Mouse (Mus musculus) lung, embryonic 16.5 days (tissue): ENCODE data around the gene Poll. TPM values are rescaled to one million over a fixed set of nuclear protein-coding genes. Genes with fewer than 3 reads are reported as not detected.
A peak's percentile ranks its signal among the peaks of the same experiment; 100 is the strongest.

ENCODE experiments used
- ATAC-seq: fragments of 200-750 bp; cut with Nextera tagmentation; 2 replicates; pipeline ENCODE4 v1.8.0; 2017; ENCODE audit warnings: low read depth, mild to moderate bottlenecking, moderate library complexity
- H3K27ac ChIP-seq: fragments of 300-500 bp; sonication (generic); 2 replicates; pipeline ENCODE4 v1.5.1; 2014; ENCODE audit warnings: mild to moderate bottlenecking, control low read depth, low read length
- H3K27me3 ChIP-seq: fragments of 300-500 bp; sonication (generic); 2 replicates; pipeline ENCODE4 v1.6.1; 2014; ENCODE audit warnings: low read depth, low read length, mixed read lengths; ENCODE audit not compliant: control insufficient read depth, insufficient read depth
- H3K36me3 ChIP-seq: fragments of 300-500 bp; sonication (generic); 2 replicates; pipeline ENCODE4 v1.6.1; 2014; ENCODE audit warnings: low read length; ENCODE audit not compliant: control insufficient read depth, insufficient read depth
- H3K4me1 ChIP-seq: fragments of 300-500 bp; sonication (generic); replicated peaks from 2 replicates; pipeline ENCODE4 v1.6.1; 2014; ENCODE audit warnings: low read length, mixed read lengths; ENCODE audit not compliant: control insufficient read depth, insufficient read depth
- H3K4me2 ChIP-seq: fragments of 300-500 bp; sonication (generic); 2 replicates; pipeline ENCODE4 v1.6.1; 2014; ENCODE audit warnings: low read depth, low read length, control low read depth
- H3K4me3 ChIP-seq: fragments of 300-500 bp; sonication (generic); 2 replicates; pipeline ENCODE4 v1.5.1; 2014; ENCODE audit warnings: mild to moderate bottlenecking, low read length, control low read depth
- H3K9ac ChIP-seq: fragments of 300-500 bp; sonication (generic); 2 replicates; pipeline ENCODE4 v1.6.1; 2014; ENCODE audit warnings: low read length, control low read depth
- H3K9me3 ChIP-seq: fragments of 300-500 bp; sonication (generic); 2 replicates; pipeline ENCODE4 v1.6.1; 2016; ENCODE audit warnings: low read length; ENCODE audit not compliant: control insufficient read depth
- WGBS: fragments of 180-500 bp; shearing (Covaris S2); extraction: QIAGEN DNeasy Blood & Tissue Kit; methylation state at CpG from one replicate; pipeline ENCODE4 v1.1.7; 2014; 5-methylcytosine and 5-hydroxymethylcytosine counted together
- polyA plus RNA-seq: library from polyadenylated mRNA; unstranded; fragments of >200 nt; fragmentation: Nextera tagmentation; extraction: Ambion mirVana; gene quantifications from 2 replicates; pipeline ENCODE4 v1.2.1, GENCODE M21; 2015

The Poll gene
- 17.4 and 18.7 TPM in 2 replicates for polyA plus RNA-seq

DNA sequence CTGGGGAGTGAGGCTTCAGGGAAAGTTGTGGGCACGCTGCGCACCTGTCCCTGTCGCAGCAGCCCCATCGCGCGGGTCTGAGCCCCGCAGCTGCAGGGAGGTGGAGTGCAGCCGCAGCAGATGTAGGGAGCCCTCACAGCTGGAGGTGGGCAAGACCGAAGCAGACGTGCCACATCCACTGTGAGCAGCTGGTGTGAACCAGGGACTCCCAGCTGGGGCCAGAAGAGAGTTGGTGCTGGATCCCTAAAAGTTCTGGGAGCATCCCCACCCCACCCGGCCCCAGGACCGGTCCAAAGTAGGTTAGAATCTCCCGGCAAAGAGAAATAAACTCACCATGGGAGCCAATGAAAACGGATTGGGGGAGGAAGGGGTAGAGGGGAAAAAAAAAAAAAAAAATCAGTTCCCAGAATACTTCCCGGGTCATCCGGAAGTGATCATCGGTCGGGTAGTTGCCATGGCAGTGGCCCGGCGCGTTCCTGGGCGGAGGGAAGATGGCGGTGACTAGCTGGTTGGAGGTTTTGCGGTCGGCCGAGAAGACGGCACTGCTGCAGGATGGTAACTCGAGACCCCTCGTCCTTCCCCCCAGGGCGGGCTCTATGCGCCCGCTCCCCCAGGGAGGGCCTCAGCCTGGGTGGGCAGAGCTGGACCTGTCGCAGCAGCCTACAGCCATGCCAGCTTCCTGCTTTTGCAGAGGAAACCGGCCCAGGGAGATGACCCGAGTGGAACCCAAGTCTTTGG, at the start of gene Poll, which contains the start of gene Gm17018:
Gene Poll (minus strand): TSS at position 379 of the 738 bp plus-strand sequence.
Gene Gm17018 (plus strand): TSS at position 463 of the 738 bp plus-strand sequence.
- under 1% methylated on average over 35 of the region's 35 CpGs for WGBS
- Histone ChIP-seq H3K4me1 (peaks cover 9% of the 10 kb centered on the region), H3K9ac (peak within 1 kb of the TSS; percentile 94), H3K27me3 (no peaks in the 10 kb centered on the region), H3K4me3 (peak within 1 kb of the TSS; percentile 85), H3K9me3 (no peaks in the 10 kb centered on the region), H3K36me3 (peaks cover 2% of the 10 kb centered on the region; the same call in 1 of the 2 replicates), H3K27ac (peak within 1 kb of the TSS; percentile 60), H3K4me2 (peak within 1 kb of the TSS; percentile 97)
- peak; percentile 89 for ATAC-seq

DNA sequence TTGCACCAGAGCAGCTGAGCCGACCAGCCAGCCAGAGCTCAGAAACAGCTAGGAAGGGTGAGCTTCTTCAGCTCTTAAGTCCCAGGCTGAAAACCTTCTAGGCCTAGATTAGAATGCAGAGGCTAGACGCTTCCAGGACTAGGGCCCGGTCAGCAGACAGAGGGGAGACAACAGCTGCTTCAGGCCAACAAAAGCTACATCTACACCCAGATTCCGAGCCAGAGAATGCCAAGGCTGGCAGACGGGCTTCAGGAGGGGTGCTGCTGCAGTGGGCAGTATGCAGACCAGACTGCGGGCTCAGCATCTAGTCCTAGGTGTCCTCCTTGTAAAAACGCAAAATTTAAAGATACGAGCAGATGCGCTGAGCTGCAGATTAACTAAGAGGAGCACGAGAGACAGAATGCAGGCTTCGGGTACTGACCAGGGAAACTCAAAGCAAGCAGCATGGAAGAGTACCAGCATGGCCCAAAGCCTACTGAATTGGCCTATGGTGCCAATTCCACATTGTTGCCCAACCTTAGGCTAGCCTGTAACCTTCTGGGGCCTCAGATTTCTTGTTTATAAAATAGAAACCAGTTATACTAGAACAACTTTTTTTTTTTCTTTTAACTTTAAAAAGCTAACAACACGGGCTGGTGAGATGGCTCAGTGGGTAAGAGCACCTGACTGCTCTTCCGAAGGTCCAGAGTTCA, 48.5 kb upstream of the Poll start:
- Histone ChIP-seq H3K4me3 (no peak overlapping the region), H3K9me3 (no peaks in the 10 kb centered on the region), H3K4me2 (no peak overlapping the region), H3K36me3 (no peaks in the 10 kb centered on the region), H3K27ac (no peak overlapping the region), H3K27me3 (no peaks in the 10 kb centered on the region), H3K9ac (no peak overlapping the region), H3K4me1 (no peaks in the 10 kb centered on the region)
- no peak for ATAC-seq
- 82% methylated on average over 13 of the region's 13 CpGs for WGBS

DNA sequence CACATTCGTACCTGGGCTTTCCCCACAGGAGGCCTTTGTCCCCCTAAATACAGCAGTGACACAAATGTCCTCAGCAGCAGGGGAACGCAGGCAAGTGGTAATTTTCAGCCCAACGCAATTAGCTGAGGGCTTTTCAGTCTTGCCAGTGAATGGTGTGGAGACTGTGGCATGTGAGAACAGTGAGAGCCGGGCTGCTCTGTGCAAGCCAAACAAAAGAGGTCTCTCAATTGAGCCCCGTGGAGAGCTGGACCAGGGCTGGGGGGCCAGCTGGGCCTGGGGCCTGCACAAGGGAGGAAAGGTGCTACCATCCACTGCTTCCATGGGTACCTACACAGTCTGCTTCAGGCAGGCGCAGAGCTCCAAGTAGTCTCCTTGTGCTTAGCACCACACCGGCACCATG, 47.1 kb upstream of the Poll start:
- Histone ChIP-seq H3K9me3 (no peaks in the 10 kb centered on the region), H3K4me2 (no peak overlapping the region), H3K9ac (no peak overlapping the region), H3K4me3 (no peak overlapping the region), H3K36me3 (no peaks in the 10 kb centered on the region), H3K27ac (no peak overlapping the region), H3K27me3 (no peaks in the 10 kb centered on the region), H3K4me1 (no peaks in the 10 kb centered on the region)
- no peak for ATAC-seq
- 59% methylated on average over 7 of the region's 7 CpGs for WGBS

GRCm38 (mm10) chr19:45606701-45607100, 46.4 kb upstream of the Poll start:
- ATAC-seq, result no peak
- Histone ChIP-seq H3K9ac (no peak overlapping the region), H3K36me3 (no peaks in the 10 kb centered on the region), H3K27me3 (no peaks in the 10 kb centered on the region), H3K27ac (no peak overlapping the region), H3K4me2 (no peak overlapping the region), H3K9me3 (no peaks in the 10 kb centered on the region), H3K4me1 (no peaks in the 10 kb centered on the region), H3K4me3 (no peak overlapping the region)
- 86% methylated on average over 4 of the region's 4 CpGs for WGBS

- no peaks in the 10 kb centered on the region for H3K9me3 ChIP-seq
- H3K9ac ChIP-seq, result no peak overlapping the region
- no peaks in the 10 kb centered on the region for H3K4me1 ChIP-seq
- H3K4me3 ChIP-seq, result no peak overlapping the region
- ATAC-seq, result no peak
- H3K4me2 ChIP-seq, result no peak overlapping the region
- WGBS, result 62% methylated on average over 5 of the region's 5 CpGs
- no peak overlapping the region for H3K27ac ChIP-seq
- no peaks in the 10 kb centered on the region for H3K36me3 ChIP-seq
- H3K27me3 ChIP-seq, result no peaks in the 10 kb centered on the region
Measured at GRCm38 (mm10) chr19:45602606-45603005, 42.3 kb upstream of the Poll start.

GRCm38 (mm10) chr19:45597106-45597505, 36.8 kb upstream of the Poll start:
- WGBS, result 89% methylated on average over 4 of the region's 4 CpGs
- no peaks in the 10 kb centered on the region for H3K36me3 ChIP-seq
- H3K27ac ChIP-seq, result no peak overlapping the region
- H3K4me2 ChIP-seq, result no peak overlapping the region
- no peak overlapping the region for H3K9ac ChIP-seq
- ATAC-seq, result no peak
- no peaks in the 10 kb centered on the region for H3K27me3 ChIP-seq
- H3K9me3 ChIP-seq, result no peaks in the 10 kb centered on the region
- H3K4me1 ChIP-seq, result peaks cover 3% of the 10 kb centered on the region
- H3K4me3 ChIP-seq, result no peak overlapping the region

- H3K36me3 ChIP-seq, result no peaks in the 10 kb centered on the region
- no peak for ATAC-seq
- H3K4me3 ChIP-seq, result no peak overlapping the region
- peaks cover 9% of the 10 kb centered on the region for H3K4me1 ChIP-seq
- no peaks in the 10 kb centered on the region for H3K27me3 ChIP-seq
- H3K9ac ChIP-seq, result no peak overlapping the region
- H3K9me3 ChIP-seq, result no peaks in the 10 kb centered on the region
- H3K4me2 ChIP-seq, result no peak overlapping the region
- no peak overlapping the region for H3K27ac ChIP-seq
- 88% methylated on average over 6 of the region's 6 CpGs for WGBS
Measured at GRCm38 (mm10) chr19:45596434-45596833, 36.1 kb upstream of the Poll start.

DNA sequence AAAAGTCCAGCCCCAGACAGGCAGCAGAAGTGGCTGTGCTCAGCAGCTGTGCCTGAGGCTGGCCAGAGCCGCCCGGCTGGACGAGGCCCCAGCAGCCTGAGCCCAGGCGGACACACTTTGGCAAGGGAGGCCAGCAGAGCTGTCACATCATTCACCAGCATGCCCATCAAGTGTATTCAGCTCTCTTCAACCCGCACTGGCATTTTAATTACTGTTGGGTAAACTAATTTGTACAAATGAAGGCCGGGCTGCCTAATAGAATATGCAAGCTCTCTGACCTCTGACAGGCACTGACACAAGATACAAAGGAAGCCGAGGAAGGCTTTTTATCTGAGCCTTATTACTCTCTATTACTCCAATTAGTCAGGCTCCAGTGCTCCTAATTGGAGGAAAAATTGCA, 35.7 kb upstream of the Poll start:
- Histone ChIP-seq H3K27ac (no peak overlapping the region), H3K36me3 (no peaks in the 10 kb centered on the region), H3K4me3 (no peak overlapping the region), H3K9me3 (no peaks in the 10 kb centered on the region), H3K27me3 (no peaks in the 10 kb centered on the region), H3K9ac (no peak overlapping the region), H3K4me2 (no peak overlapping the region), H3K4me1 (peaks cover 11% of the 10 kb centered on the region)
- ATAC-seq, result no peak
- WGBS, result 51% methylated on average over 7 of the region's 7 CpGs

DNA sequence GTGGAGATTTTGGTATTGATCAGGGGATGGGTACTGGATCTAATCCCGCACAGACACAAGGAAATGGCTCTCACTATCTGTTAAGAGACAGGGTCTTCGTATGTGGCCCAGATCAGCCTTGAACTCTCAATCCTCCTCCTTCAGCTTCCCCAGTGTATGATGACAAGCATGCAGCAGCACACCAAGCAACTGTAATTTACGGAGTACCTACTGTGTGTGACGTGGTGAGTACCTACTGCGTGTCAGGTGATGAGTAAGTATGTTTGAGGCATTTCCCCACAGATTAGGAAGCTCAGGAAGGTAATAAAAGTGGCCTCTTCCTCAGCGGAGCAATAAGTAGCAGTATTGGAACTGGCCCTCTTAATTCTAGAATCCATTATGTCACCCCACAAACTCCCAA, 35.1 kb upstream of the Poll start:
- 94% methylated on average over 6 of the region's 6 CpGs for WGBS
- Histone ChIP-seq H3K4me3 (no peak overlapping the region), H3K4me1 (peaks cover 11% of the 10 kb centered on the region), H3K4me2 (no peak overlapping the region), H3K36me3 (no peaks in the 10 kb centered on the region), H3K27ac (no peak overlapping the region), H3K9me3 (no peaks in the 10 kb centered on the region), H3K9ac (no peak overlapping the region), H3K27me3 (no peaks in the 10 kb centered on the region)
- no peak for ATAC-seq
